Mouse (Mus musculus) olfactory bulb, adult 2 months (tissue): ENCODE measurements around the gene Gnb5.

Experiments
- CTCF ChIP-seq: fragments of 200-500 bp; IDR thresholded peaks from 2 replicates; pipeline ENCODE4 v1.5.1; 2012; ENCODE audit warnings: low read depth, mild to moderate bottlenecking, low read length, moderate library complexity; ENCODE audit not compliant: insufficient read depth
- POLR2A ChIP-seq: fragments of 200-500 bp; IDR thresholded peaks from 2 replicates; pipeline ENCODE4 v1.6.1; 2012; ENCODE audit warnings: mild to moderate bottlenecking, low read depth, low read length, moderate library complexity; ENCODE audit not compliant: insufficient read depth

GRCm38 (mm10) chr9:75280814-75281213 lies 25.3 kb upstream of the Gnb5 start:
- TF ChIP-seq CTCF = 0 out of 2 replicates have a peak, but pooled peaks have one; percentile 12
- TF ChIP-seq POLR2A = no peak
